Mouse (Mus musculus): ENCODE measurements at regions not wholly inside any gene's neighbourhood (a gene's known extent, or its start where the extent isn't known, plus 50 kb on each side); places are given as distances from the start of the nearest gene placed in this dataset.
A peak's percentile ranks its signal among the peaks of the same experiment; 100 is the strongest.
"Not testable (repeated sequence)": the region's sequence is repeated elsewhere in the genome, so short reads cannot be mapped to it uniquely, and the experiment has no call there.

GRCm38 (mm10) chr5:76081379-76081778 is 58.7 kb upstream of the Srd5a3 start:
- DNase-seq: not testable (repeated sequence)

- DNase-seq: no peak
Observed at GRCm38 (mm10) chr5:76080429-76080828, 59.6 kb upstream of the Srd5a3 start.

- no peak for DNase-seq
Observed at GRCm38 (mm10) chr5:76079204-76080025, 60.7 kb upstream of the Srd5a3 start.

GRCm38 (mm10) chr5:76078485-76078884 is 61.6 kb upstream of the Srd5a3 start:
- DNase-seq: no peak

GRCm38 (mm10) chr5:76076283-76076682 is 63.8 kb upstream of the Srd5a3 start:
- DNase-seq: no peak

- DNase-seq: no peak
Observed at GRCm38 (mm10) chr5:76075401-76075800, 64.7 kb upstream of the Srd5a3 start.

GRCm38 (mm10) chr5:76067881-76068280 is 72.2 kb upstream of the Srd5a3 start:
- no peak for DNase-seq

- no peak for DNase-seq
Observed at GRCm38 (mm10) chr5:76067231-76067630, 72.8 kb upstream of the Srd5a3 start.

- no peak for DNase-seq
Observed at GRCm38 (mm10) chr5:76065789-76066188, 74.3 kb upstream of the Srd5a3 start.

GRCm38 (mm10) chr5:76065227-76065626 is 74.8 kb upstream of the Srd5a3 start:
- no peak for DNase-seq

- peak in 1 of 2 experiments; percentile 2 for DNase-seq
Observed at GRCm38 (mm10) chr5:76064686-76065085, 75.4 kb upstream of the Srd5a3 start.

GRCm38 (mm10) chr5:76063473-76063872 is 76.6 kb upstream of the Srd5a3 start:
- no peak for DNase-seq

- DNase-seq: no peak
Observed at GRCm38 (mm10) chr5:76058011-76058410, 79.8 kb upstream of the Kdr start.

- no peak for DNase-seq
Observed at GRCm38 (mm10) chr5:76055849-76056248, 77.6 kb upstream of the Kdr start.

GRCm38 (mm10) chr5:76052782-76053181 is 74.5 kb upstream of the Kdr start:
- DNase-seq: no peak

GRCm38 (mm10) chr5:76051658-76052057 is 73.4 kb upstream of the Kdr start:
- DNase-seq: no peak

- DNase-seq: no peak
Observed at GRCm38 (mm10) chr5:76048103-76048874, 70.0 kb upstream of the Kdr start.

- no peak for DNase-seq
Observed at GRCm38 (mm10) chr5:76043521-76044510, 65.6 kb upstream of the Kdr start.

- no peak for DNase-seq
Observed at GRCm38 (mm10) chr5:76040454-76041203, 62.4 kb upstream of the Kdr start.

GRCm38 (mm10) chr5:76028729-76029128 is 50.5 kb upstream of the Kdr start:
- DNase-seq: no peak
